Mouse (Mus musculus) liver, adult 2 months (tissue): ENCODE measurements around the gene Cmtm8. TPM values are rescaled to one million over a fixed set of nuclear protein-coding genes. Genes with fewer than 3 reads are reported as not detected.

Source experiments
- DNase-seq: peaks from one replicate; pipeline ENCODE4 v3.0.0-alpha.2; 2011; ENCODE audit warnings: low read depth, low spot score; ENCODE audit errors: extremely low read depth
- H3K27ac ChIP-seq: fragments of 200-500 bp; replicated peaks from 2 replicates; pipeline ENCODE4 v1.5.1; 2012; ENCODE audit warnings: low read depth, mild to moderate bottlenecking, control low read depth, inconsistent platforms, low read length; ENCODE audit not compliant: insufficient read depth
- H3K27me3 ChIP-seq: fragments of 200-500 bp; 2 replicates; pipeline ENCODE4 v1.6.1; 2012; ENCODE audit warnings: mild to moderate bottlenecking, moderate library complexity, low read length, inconsistent platforms; ENCODE audit not compliant: control insufficient read depth, insufficient read depth
- H3K36me3 ChIP-seq: fragments of 200-500 bp; 2 replicates; pipeline ENCODE4 v1.6.1; 2012; ENCODE audit warnings: low read length, inconsistent platforms; ENCODE audit not compliant: control insufficient read depth, insufficient read depth
- H3K4me1 ChIP-seq: fragments of 200-500 bp; 2 replicates; pipeline ENCODE4 v1.6.1; 2011; ENCODE audit warnings: low read length; ENCODE audit not compliant: control insufficient read depth, insufficient read depth
- H3K4me3 ChIP-seq: fragments of 200-500 bp; 2 replicates; pipeline ENCODE4 v1.5.1; 2011; ENCODE audit warnings: low read depth, mild to moderate bottlenecking, control low read depth, low read length, moderate library complexity; ENCODE audit not compliant: insufficient read depth
- H3K79me2 ChIP-seq: fragments of 200-500 bp; 2 replicates; pipeline ENCODE4 v1.6.1; 2012; ENCODE audit warnings: inconsistent platforms, mild to moderate bottlenecking, low read length, moderate library complexity; ENCODE audit not compliant: control insufficient read depth, insufficient read depth
- H3K9ac ChIP-seq: fragments of 200-500 bp; 2 replicates; pipeline ENCODE4 v1.6.1; 2012; ENCODE audit warnings: low read depth, mild to moderate bottlenecking, control low read depth, inconsistent platforms, low read length
- CTCF ChIP-seq: fragments of 200-500 bp; IDR thresholded peaks from 2 replicates; pipeline ENCODE4 v1.5.1; 2011; ENCODE audit warnings: low read depth, low read length, control low read depth
- POLR2A ChIP-seq: fragments of 200-500 bp; IDR thresholded peaks from 2 replicates; pipeline ENCODE4 v1.6.1; 2011; ENCODE audit warnings: low read length, control low read depth; ENCODE audit not compliant: insufficient read depth; ENCODE audit errors: extremely low read depth
- WGBS: fragments of 180-500 bp; shearing (Covaris S2); methylation state at CpG from one replicate; pipeline ENCODE4 v1.1.7; 2018; 5-methylcytosine and 5-hydroxymethylcytosine counted together
- polyA plus RNA-seq: library from polyadenylated mRNA; depleted of rRNA; stranded (reverse); fragments of >200 nt; gene quantifications from 2 replicates; pipeline ENCODE4 v1.2.3, GENCODE M21; 2012
- total RNA-seq: library from RNA; depleted of rRNA; stranded (reverse); fragments of >200 nt; gene quantifications from 2 replicates; pipeline ENCODE4 v1.2.3, GENCODE M21; 2014

Cmtm8 gene
- total and polyA plus RNA-seq, 2 experiments, result 77.3 to 180 TPM

DNA sequence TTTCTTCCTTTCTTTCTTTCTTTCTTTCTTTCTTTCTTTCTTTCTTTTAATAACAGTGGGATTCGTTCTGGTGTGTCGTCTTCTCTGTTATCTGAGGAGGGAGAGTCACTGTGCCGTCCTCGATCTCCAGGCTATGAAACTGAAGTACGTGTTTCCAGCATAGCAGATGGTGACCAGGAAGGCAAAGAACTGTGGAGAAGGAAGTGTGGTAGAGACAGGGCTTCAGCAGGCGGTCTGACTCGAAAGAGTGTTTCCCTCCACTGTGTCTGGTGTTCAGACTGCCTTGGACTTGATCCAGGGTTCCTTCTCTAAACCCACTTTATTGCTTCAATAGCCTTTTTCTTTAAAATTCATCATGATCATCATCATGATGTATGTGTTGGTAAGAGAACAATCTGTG is 54.4 kb downstream of the Cmtm8 start:
- 88% methylated on average over 7 of the region's 7 CpGs for WGBS
- no peaks in the 10 kb centered on the region for H3K4me1 ChIP-seq
- no peaks in the 10 kb centered on the region for H3K27me3 ChIP-seq
- peaks cover 7% of the 10 kb centered on the region; the same call in 1 of the 2 replicates for H3K36me3 ChIP-seq
- TF ChIP-seq POLR2A (no peak), CTCF (no peak)
- no peaks in the 10 kb centered on the region for H3K79me2 ChIP-seq
- H3K9ac ChIP-seq, result no peak overlapping the region
- H3K4me3 ChIP-seq, result no peak overlapping the region
- no peak overlapping the region for H3K27ac ChIP-seq
- DNase-seq, result no peak

DNA sequence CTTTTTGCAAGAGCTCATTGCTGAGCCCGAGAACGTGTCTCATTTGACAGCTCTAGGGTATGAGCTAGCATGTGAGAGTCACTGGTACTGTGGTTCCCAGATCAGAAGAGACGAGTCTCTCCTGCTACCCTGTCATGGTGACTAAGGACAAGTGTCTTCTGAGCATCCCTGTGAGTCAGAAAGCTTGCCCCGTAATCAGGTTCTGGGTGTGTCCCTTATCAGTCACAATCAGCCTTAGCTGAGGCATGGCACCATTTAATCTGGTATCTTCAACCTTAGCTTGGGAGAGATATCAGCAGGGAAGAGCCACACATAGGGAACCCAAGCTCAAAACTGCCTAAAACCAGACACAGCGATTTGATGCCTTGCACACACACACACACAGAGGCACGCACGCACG is 55.3 kb downstream of the Cmtm8 start:
- H3K27me3 ChIP-seq, result no peaks in the 10 kb centered on the region
- no peak for DNase-seq
- H3K36me3 ChIP-seq, result peaks cover 7% of the 10 kb centered on the region; the same call in 1 of the 2 replicates
- no peaks in the 10 kb centered on the region for H3K4me1 ChIP-seq
- no peak overlapping the region for H3K27ac ChIP-seq
- WGBS, result 95% methylated on average over 8 of the region's 8 CpGs
- H3K4me3 ChIP-seq, result no peak overlapping the region
- no peak overlapping the region for H3K9ac ChIP-seq
- no peaks in the 10 kb centered on the region for H3K79me2 ChIP-seq
- TF ChIP-seq POLR2A, result no peak
- no peak for TF ChIP-seq CTCF

DNA sequence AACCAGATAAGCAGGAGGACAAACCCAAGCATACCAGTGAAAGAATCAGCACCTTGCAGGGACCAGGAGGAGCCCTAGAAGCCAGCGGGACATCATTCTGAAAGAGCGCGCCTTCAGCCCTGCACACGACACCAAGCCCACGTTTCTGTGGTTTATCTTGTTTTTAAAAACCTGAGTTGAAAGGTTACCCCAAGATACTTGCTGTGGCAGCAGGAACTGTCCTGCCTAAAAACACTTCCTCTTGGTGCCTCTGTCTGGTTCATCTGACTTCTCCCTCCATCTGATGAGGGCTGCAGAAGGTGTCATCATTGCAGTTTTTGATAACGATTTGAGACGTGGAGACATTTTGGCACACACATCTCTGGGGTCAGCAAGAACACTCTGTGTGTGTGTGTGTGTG is 56.2 kb downstream of the Cmtm8 start:
- Histone ChIP-seq H3K36me3 (peaks cover 7% of the 10 kb centered on the region; the same call in 1 of the 2 replicates), H3K27me3 (no peaks in the 10 kb centered on the region), H3K79me2 (no peaks in the 10 kb centered on the region), H3K27ac (no peak overlapping the region; the same call in 1 of the 2 replicates), H3K9ac (no peak overlapping the region), H3K4me1 (no peaks in the 10 kb centered on the region), H3K4me3 (no peak overlapping the region)
- 82% methylated on average over 7 of the region's 7 CpGs for WGBS
- no peak for DNase-seq
- no peak for TF ChIP-seq CTCF
- no peak for TF ChIP-seq POLR2A

DNA sequence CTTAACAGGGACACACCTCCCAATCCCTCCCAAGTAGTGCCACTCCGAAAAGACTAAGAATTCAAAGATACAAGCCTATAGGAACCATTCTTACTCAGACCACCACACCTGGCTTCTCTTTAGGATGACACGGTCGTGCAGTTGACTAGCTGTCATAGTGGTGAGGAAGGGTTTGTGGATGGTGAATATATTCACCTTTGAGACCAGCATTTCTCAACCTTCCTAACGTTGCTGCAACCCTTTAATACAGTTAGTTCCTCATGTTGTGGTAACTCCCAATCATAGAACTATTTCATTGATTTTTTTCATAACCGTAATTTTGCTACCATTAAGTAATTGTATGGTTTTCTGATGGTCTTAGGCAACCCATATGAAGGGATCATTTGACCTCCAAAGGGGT is 56.8 kb downstream of the Cmtm8 start:
- Histone ChIP-seq H3K27me3 (no peaks in the 10 kb centered on the region), H3K36me3 (peaks cover 7% of the 10 kb centered on the region; the same call in 1 of the 2 replicates), H3K4me1 (no peaks in the 10 kb centered on the region), H3K79me2 (no peaks in the 10 kb centered on the region), H3K4me3 (no peak overlapping the region), H3K9ac (no peak overlapping the region), H3K27ac (no peak overlapping the region)
- TF ChIP-seq CTCF, result no peak
- 81% methylated on average over 5 of the region's 5 CpGs for WGBS
- no peak for DNase-seq

DNA sequence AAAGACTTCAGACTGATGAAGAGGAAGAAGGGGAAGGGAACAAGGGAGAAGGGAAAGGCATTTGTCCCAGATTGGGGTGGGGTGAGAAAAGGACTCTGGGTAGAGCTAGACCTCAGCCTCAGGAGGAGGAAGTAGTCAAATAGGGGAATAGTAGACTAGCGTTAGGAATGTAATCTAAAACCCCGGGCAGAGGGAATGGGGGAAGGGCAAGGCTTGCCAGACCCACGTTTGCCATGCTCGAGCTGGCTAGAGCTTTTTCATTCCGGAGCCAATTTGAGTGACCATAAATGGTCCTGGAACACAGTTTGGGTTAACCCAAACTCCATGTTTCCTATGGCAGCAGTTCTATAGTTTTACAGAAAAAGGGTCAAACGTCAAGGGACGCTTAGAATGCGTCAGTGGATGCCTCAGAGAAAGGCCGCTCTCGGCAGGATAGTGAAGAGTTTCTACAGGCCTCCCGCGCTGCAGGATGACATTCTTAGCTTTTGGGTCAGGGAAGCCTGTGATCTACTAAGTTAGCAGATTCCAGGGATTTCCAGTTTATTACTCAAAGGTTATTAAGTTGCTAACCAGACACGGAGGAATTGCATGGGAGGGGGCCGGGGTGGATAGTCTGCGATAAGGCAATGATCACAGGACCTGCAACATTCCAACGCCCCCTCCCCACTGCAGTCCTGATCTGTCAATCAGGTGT is 58.4 kb downstream of the Cmtm8 start:
- TF ChIP-seq POLR2A (no peak), CTCF (no peak)
- WGBS, result 34% methylated on average over 16 of the region's 16 CpGs

GRCm38 (mm10) chr9:114781526-114782212 is 62.3 kb downstream of the Cmtm8 start, which contains the start of gene Cmtm7:
TSS of gene Cmtm7 (minus strand) at chr9:114781856.
- Histone ChIP-seq H3K4me3 (peak within 1 kb of the TSS; percentile 65), H3K9ac (peak within 1 kb of the TSS; percentile 49), H3K4me1 (no peaks in the 10 kb centered on the region), H3K27ac (peak within 1 kb of the TSS; percentile 56), H3K36me3 (no peaks in the 10 kb centered on the region), H3K79me2 (no peaks in the 10 kb centered on the region), H3K27me3 (no peaks in the 10 kb centered on the region)
- TF ChIP-seq POLR2A, result no peak
- TF ChIP-seq CTCF, result no peak
- DNase-seq, result peak; percentile 33
- WGBS, result 2% methylated on average over 53 of the region's 54 CpGs

More for the DNA sequence above, 58.4 kb downstream of the Cmtm8 start:
- DNase-seq, result no peak
- Histone ChIP-seq H3K36me3 (peaks cover 4% of the 10 kb centered on the region; the same call in 1 of the 2 replicates), H3K4me3 (no peak overlapping the region), H3K9ac (no peak overlapping the region), H3K27me3 (no peaks in the 10 kb centered on the region), H3K4me1 (no peaks in the 10 kb centered on the region), H3K79me2 (no peaks in the 10 kb centered on the region), H3K27ac (no peak overlapping the region)
